Mouse (Mus musculus): Measurements from ENCODE around the gene Cpne8.

The Cpne8 gene

GRCm38 (mm10) chr15:90463281-90463680 is 216.0 kb downstream of the Cpne8 start:
- no peak for DNase-seq (ENCODE audit: low spot score)

GRCm38 (mm10) chr15:90446076-90446475 is 233.2 kb downstream of the Cpne8 start:
- no peak for DNase-seq (ENCODE audit: low spot score)
